Mouse (Mus musculus): ENCODE measurements at regions not wholly inside any gene's neighbourhood (a gene's known extent, or its start where the extent isn't known, plus 50 kb on each side); places are given as distances from the start of the nearest gene placed in this dataset.

GRCm38 (mm10) chr13:101824962-101825361, 56.9 kb upstream of the Pik3r1 start:
- DNase-seq (ENCODE audit: low spot score) = no peak

GRCm38 (mm10) chr13:101831872-101832629, 64.0 kb upstream of the Pik3r1 start:
- no peak for DNase-seq (ENCODE audit: low spot score)

- no peak for DNase-seq (ENCODE audit: low spot score)
Measured at GRCm38 (mm10) chr13:101834546-101834945, 66.5 kb upstream of the Pik3r1 start.

GRCm38 (mm10) chr13:101836992-101837391, 69.0 kb upstream of the Pik3r1 start:
- no peak for DNase-seq (ENCODE audit: low spot score)

- no peak for DNase-seq (ENCODE audit: low spot score)
Measured at GRCm38 (mm10) chr13:101844461-101845440, 76.7 kb upstream of the Pik3r1 start.

- no peak for DNase-seq (ENCODE audit: low spot score)
Measured at GRCm38 (mm10) chr13:101846016-101846415, 78.0 kb upstream of the Pik3r1 start.

- DNase-seq (ENCODE audit: low spot score) = no peak
Measured at GRCm38 (mm10) chr13:101847879-101848600, 80.0 kb upstream of the Pik3r1 start.

GRCm38 (mm10) chr13:101848601-101849147, 80.7 kb upstream of the Pik3r1 start:
- no peak for DNase-seq (ENCODE audit: low spot score)

GRCm38 (mm10) chr13:101849416-101849815, 81.4 kb upstream of the Pik3r1 start:
- DNase-seq (ENCODE audit: low spot score) = no peak

- no peak for DNase-seq (ENCODE audit: low spot score)
Measured at GRCm38 (mm10) chr13:101851329-101851728, 83.3 kb upstream of the Pik3r1 start.

GRCm38 (mm10) chr13:101852960-101853359, 84.9 kb upstream of the Pik3r1 start:
- no peak for DNase-seq (ENCODE audit: low spot score)

- DNase-seq (ENCODE audit: low spot score) = no peak
Measured at GRCm38 (mm10) chr13:101855141-101855540, 87.1 kb upstream of the Pik3r1 start.

GRCm38 (mm10) chr13:101860704-101861103, 92.7 kb upstream of the Pik3r1 start:
- no peak for DNase-seq (ENCODE audit: low spot score)

- no peak for DNase-seq (ENCODE audit: low spot score)
Measured at GRCm38 (mm10) chr13:101862011-101862410, 94.0 kb upstream of the Pik3r1 start.

GRCm38 (mm10) chr13:101863015-101863414, 95.0 kb upstream of the Pik3r1 start:
- no peak for DNase-seq (ENCODE audit: low spot score)

- DNase-seq (ENCODE audit: low spot score) = no peak
Measured at GRCm38 (mm10) chr13:101863602-101864001, 95.6 kb upstream of the Pik3r1 start.

- no peak for DNase-seq (ENCODE audit: low spot score)
Measured at GRCm38 (mm10) chr13:101866843-101867242, 98.8 kb upstream of the Pik3r1 start.

- no peak for DNase-seq (ENCODE audit: low spot score)
Measured at GRCm38 (mm10) chr13:101874761-101875160, 106.7 kb upstream of the Pik3r1 start.

- DNase-seq (ENCODE audit: low spot score) = no peak
Measured at GRCm38 (mm10) chr13:101876069-101876468, 108.1 kb upstream of the Pik3r1 start.

GRCm38 (mm10) chr13:101876601-101877000, 108.6 kb upstream of the Pik3r1 start:
- DNase-seq (ENCODE audit: low spot score) = no peak

- no peak for DNase-seq (ENCODE audit: low spot score)
Measured at GRCm38 (mm10) chr13:101878168-101878567, 110.2 kb upstream of the Pik3r1 start.

GRCm38 (mm10) chr13:101879561-101880081, 111.6 kb upstream of the Pik3r1 start:
- no peak for DNase-seq (ENCODE audit: low spot score)
